Mouse (Mus musculus) limb, embryonic 12.5 days (tissue): ENCODE measurements around the gene Tmem92. TPM values are rescaled to one million over a fixed set of nuclear protein-coding genes. Genes with fewer than 3 reads are reported as not detected.
"Not testable (repeated sequence)": the region's sequence is repeated elsewhere in the genome, so short reads cannot be mapped to it uniquely, and the experiment has no call there.

Experiments used
- ATAC-seq: fragments of 200-750 bp; cut with Nextera tagmentation; 2 replicates; pipeline ENCODE4 v1.8.0; 2017; ENCODE audit warnings: low read depth, moderate TSS enrichment; ENCODE audit not compliant: insufficient number of reproducible peaks, insufficient read depth, low FRiP score, low TSS enrichment
- H3K27ac ChIP-seq: fragments of 300-500 bp; sonication (generic); 2 replicates; pipeline ENCODE4 v1.5.1; 2016; ENCODE audit warnings: mild to moderate bottlenecking, moderate library complexity
- H3K27me3 ChIP-seq: fragments of 300-500 bp; sonication (generic); 2 replicates; pipeline ENCODE4 v1.6.1; 2016; ENCODE audit warnings: mild to moderate bottlenecking, moderate library complexity
- H3K36me3 ChIP-seq: fragments of 300-500 bp; sonication (generic); 2 replicates; pipeline ENCODE4 v1.6.1; 2016; ENCODE audit warnings: mild to moderate bottlenecking, moderate library complexity
- H3K4me1 ChIP-seq: fragments of 300-500 bp; sonication (generic); replicated peaks from 2 replicates; pipeline ENCODE4 v1.6.1; 2016
- H3K4me2 ChIP-seq: fragments of 300-500 bp; sonication (generic); 2 replicates; pipeline ENCODE4 v1.6.1; 2016; ENCODE audit warnings: mild to moderate bottlenecking, moderate library complexity
- H3K4me3 ChIP-seq: fragments of 300-500 bp; sonication (generic); replicated peaks from 2 replicates; pipeline ENCODE4 v1.5.1; 2016; ENCODE audit warnings: mild to moderate bottlenecking
- H3K9ac ChIP-seq: fragments of 300-500 bp; sonication (generic); replicated peaks from 2 replicates; pipeline ENCODE4 v1.6.1; 2016; ENCODE audit warnings: mild to moderate bottlenecking, moderate library complexity
- H3K9me3 ChIP-seq: fragments of 300-500 bp; sonication (generic); 2 replicates; pipeline ENCODE4 v1.6.1; 2016; ENCODE audit warnings: mild to moderate bottlenecking, moderate library complexity
- WGBS: fragments of 180-500 bp; shearing (Covaris S2); methylation state at CpG from one replicate; pipeline ENCODE4 v1.1.7; 2016; 5-methylcytosine and 5-hydroxymethylcytosine counted together
- polyA plus RNA-seq: library from polyadenylated mRNA; unstranded; fragments of >200 nt; fragmentation: Nextera tagmentation; extraction: Ambion mirVana; gene quantifications from 2 replicates; pipeline ENCODE4 v1.2.1, GENCODE M21; 2016

Tmem92 gene
- polyA plus RNA-seq: not detected in 2 replicates

- no peak for ATAC-seq
- H3K9ac ChIP-seq: no peak within 1 kb of the TSS
- H3K4me3 ChIP-seq: no peak within 1 kb of the TSS
- no peak within 1 kb of the TSS for H3K4me2 ChIP-seq
- no peaks in the 10 kb centered on the region for H3K9me3 ChIP-seq
- no peaks in the 10 kb centered on the region for H3K27me3 ChIP-seq
- H3K4me1 ChIP-seq: no peaks in the 10 kb centered on the region
- no peak within 1 kb of the TSS for H3K27ac ChIP-seq
- no peaks in the 10 kb centered on the region for H3K36me3 ChIP-seq
Measured at GRCm38 (mm10) chr11:94782603-94783002, at the start of gene Tmem92. Gene Tmem92, minus strand, starts transcription at chr11:94782703.

- WGBS: 64% methylated on average over 3 of the region's 3 CpGs
- no peak overlapping the region for H3K27ac ChIP-seq
- no peaks in the 10 kb centered on the region for H3K36me3 ChIP-seq
- peaks cover 11% of the 10 kb centered on the region; the same call in 1 of the 2 replicates for H3K27me3 ChIP-seq
- H3K4me1 ChIP-seq: no peaks in the 10 kb centered on the region
- H3K4me3 ChIP-seq: no peak overlapping the region
- no peak for ATAC-seq
- no peaks in the 10 kb centered on the region for H3K9me3 ChIP-seq
- H3K4me2 ChIP-seq: no peak overlapping the region
- H3K9ac ChIP-seq: no peak overlapping the region
Measured at GRCm38 (mm10) chr11:94828966-94829365, 46.5 kb upstream of the Tmem92 start.

GRCm38 (mm10) chr11:94819427-94819826 is 36.9 kb upstream of the Tmem92 start:
- not testable (repeated sequence) for H3K9ac ChIP-seq, H3K4me3 ChIP-seq, H3K27me3 ChIP-seq, H3K4me1 ChIP-seq, H3K36me3 ChIP-seq, H3K27ac ChIP-seq, ATAC-seq, H3K4me2 ChIP-seq, H3K9me3 ChIP-seq

- not testable (repeated sequence) for H3K27me3 ChIP-seq, ATAC-seq, H3K4me1 ChIP-seq, H3K4me3 ChIP-seq, H3K36me3 ChIP-seq, H3K9me3 ChIP-seq, H3K9ac ChIP-seq, H3K4me2 ChIP-seq, H3K27ac ChIP-seq
Measured at GRCm38 (mm10) chr11:94818946-94819345, 36.4 kb upstream of the Tmem92 start.

GRCm38 (mm10) chr11:94811537-94811936 is 29.0 kb upstream of the Tmem92 start:
- not testable (repeated sequence) for H3K27me3 ChIP-seq, H3K27ac ChIP-seq, H3K9me3 ChIP-seq, H3K4me1 ChIP-seq, ATAC-seq, H3K4me3 ChIP-seq, H3K9ac ChIP-seq, H3K36me3 ChIP-seq, H3K4me2 ChIP-seq
- WGBS: 66% methylated on average over 2 of the region's 3 CpGs

GRCm38 (mm10) chr11:94791700-94792099 is 9.2 kb upstream of the Tmem92 start:
- Histone ChIP-seq H3K9me3 (no peaks in the 10 kb centered on the region), H3K27me3 (no peaks in the 10 kb centered on the region), H3K27ac (no peak overlapping the region), H3K4me2 (no peak overlapping the region), H3K4me1 (no peaks in the 10 kb centered on the region), H3K36me3 (no peaks in the 10 kb centered on the region), H3K9ac (no peak overlapping the region), H3K4me3 (no peak overlapping the region)
- ATAC-seq: no peak

GRCm38 (mm10) chr11:94785247-94785646 is 2.7 kb upstream of the Tmem92 start:
- no peaks in the 10 kb centered on the region for H3K27me3 ChIP-seq
- H3K9ac ChIP-seq: no peak overlapping the region
- no peaks in the 10 kb centered on the region for H3K4me1 ChIP-seq
- no peaks in the 10 kb centered on the region for H3K36me3 ChIP-seq
- no peak overlapping the region for H3K27ac ChIP-seq
- WGBS: 6% methylated on average over 2 of the region's 2 CpGs
- H3K4me2 ChIP-seq: no peak overlapping the region
- ATAC-seq: peak; percentile 42; the same call in 1 of the 2 replicates
- no peaks in the 10 kb centered on the region for H3K9me3 ChIP-seq
- no peak overlapping the region for H3K4me3 ChIP-seq

GRCm38 (mm10) chr11:94774887-94775497 is 7.5 kb downstream of the Tmem92 start:
- Histone ChIP-seq H3K4me3 (no peak overlapping the region), H3K27me3 (no peaks in the 10 kb centered on the region), H3K4me2 (no peak overlapping the region), H3K4me1 (no peaks in the 10 kb centered on the region), H3K36me3 (no peaks in the 10 kb centered on the region), H3K9ac (no peak overlapping the region), H3K9me3 (no peaks in the 10 kb centered on the region), H3K27ac (no peak overlapping the region)
- no peak for ATAC-seq
- WGBS: 87% methylated on average over 5 of the region's 5 CpGs

GRCm38 (mm10) chr11:94773851-94774250 is 8.7 kb downstream of the Tmem92 start:
- H3K4me1 ChIP-seq: no peaks in the 10 kb centered on the region
- H3K4me3 ChIP-seq: no peak overlapping the region
- no peak for ATAC-seq
- no peaks in the 10 kb centered on the region for H3K36me3 ChIP-seq
- WGBS: 73% methylated on average over 1 of the region's 1 CpGs
- H3K27ac ChIP-seq: no peak overlapping the region
- H3K9ac ChIP-seq: no peak overlapping the region
- no peak overlapping the region for H3K4me2 ChIP-seq
- no peaks in the 10 kb centered on the region for H3K27me3 ChIP-seq
- no peaks in the 10 kb centered on the region for H3K9me3 ChIP-seq

GRCm38 (mm10) chr11:94772363-94773055 is 10.0 kb downstream of the Tmem92 start:
- no peak overlapping the region for H3K27ac ChIP-seq
- H3K27me3 ChIP-seq: no peaks in the 10 kb centered on the region
- 63% methylated on average over 3 of the region's 3 CpGs for WGBS
- no peak overlapping the region for H3K4me3 ChIP-seq
- H3K9me3 ChIP-seq: no peaks in the 10 kb centered on the region
- H3K4me2 ChIP-seq: no peak overlapping the region
- H3K4me1 ChIP-seq: no peaks in the 10 kb centered on the region
- H3K36me3 ChIP-seq: no peaks in the 10 kb centered on the region
- no peak for ATAC-seq
- H3K9ac ChIP-seq: no peak overlapping the region

- no peak overlapping the region for H3K4me3 ChIP-seq
- no peak overlapping the region for H3K27ac ChIP-seq
- H3K36me3 ChIP-seq: no peaks in the 10 kb centered on the region
- H3K4me2 ChIP-seq: no peak overlapping the region
- WGBS: 95% methylated on average over 2 of the region's 2 CpGs
- no peak for ATAC-seq
- no peaks in the 10 kb centered on the region for H3K4me1 ChIP-seq
- H3K9me3 ChIP-seq: no peaks in the 10 kb centered on the region; the same call in 1 of the 2 replicates
- no peaks in the 10 kb centered on the region for H3K27me3 ChIP-seq
- no peak overlapping the region for H3K9ac ChIP-seq
Measured at GRCm38 (mm10) chr11:94767241-94767640, 15.3 kb downstream of the Tmem92 start.

GRCm38 (mm10) chr11:94762775-94763174 is 19.7 kb downstream of the Tmem92 start:
- Histone ChIP-seq H3K27me3 (no peaks in the 10 kb centered on the region), H3K4me1 (no peaks in the 10 kb centered on the region), H3K36me3 (no peaks in the 10 kb centered on the region), H3K9me3 (no peaks in the 10 kb centered on the region; the same call in 1 of the 2 replicates), H3K4me2 (no peak overlapping the region), H3K4me3 (no peak overlapping the region), H3K9ac (no peak overlapping the region), H3K27ac (no peak overlapping the region)
- no peak for ATAC-seq
- WGBS: 29% methylated on average over 6 of the region's 6 CpGs
